In the genomic region with DNA sequence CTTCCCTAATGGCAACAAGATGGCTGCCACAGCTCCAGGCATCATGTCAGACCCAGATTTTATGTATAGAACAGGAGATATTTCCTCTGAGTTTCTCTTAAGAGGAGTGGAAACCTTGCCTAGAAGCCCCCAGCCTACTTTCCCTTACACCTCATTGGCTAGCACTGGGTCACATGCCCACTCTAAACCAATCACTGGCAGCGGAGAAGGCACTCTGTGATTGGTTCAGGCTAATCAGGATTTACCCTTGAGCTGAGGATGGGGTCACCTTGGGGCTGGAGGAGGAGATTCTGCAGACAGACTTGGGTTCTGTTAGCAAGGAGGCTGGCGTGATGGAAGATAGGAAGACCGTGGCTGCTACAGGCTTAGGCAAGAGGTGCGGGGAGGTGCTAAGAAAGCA, we compare ENCODE assay signal across 26 mouse cellular contexts. TPM values are rescaled to one million over a fixed set of nuclear protein-coding genes. Genes with fewer than 3 reads are reported as not detected.
"Had no signal": no experiment of that assay in that cellular context is flagged by ENCODE, and none has a peak within 500 bp of the region (broad histone marks: within the 10 kb centered on the region; RNA-seq: fewer than 3 reads in every experiment).

No protein-coding gene starts in this region.

- H3K27ac ChIP-seq: kidney, embryonic 15.5 days; left cerebral cortex, adult 2 months; limb, embryonic 12.5 days; limb, embryonic 15.5 days; liver, embryonic 14.5 days; macrophage; midbrain, embryonic 12.5 days; midbrain, embryonic 15.5 days; neural tube, embryonic 12.5 days; neural tube, embryonic 15.5 days; stomach, embryonic 15.5 days had no signal

- H3K4me3 ChIP-seq: kidney, embryonic 15.5 days; left cerebral cortex, adult 2 months; limb, embryonic 12.5 days; limb, embryonic 15.5 days; midbrain, embryonic 12.5 days; midbrain, embryonic 15.5 days; neural tube, embryonic 12.5 days; neural tube, embryonic 15.5 days; stomach, embryonic 15.5 days had no signal

- H3K27me3 ChIP-seq: midbrain, embryonic 12.5 days; midbrain, embryonic 15.5 days; neural tube, embryonic 15.5 days had no signal

- H3K9ac ChIP-seq: kidney, embryonic 15.5 days; limb, embryonic 12.5 days; limb, embryonic 15.5 days; liver, embryonic 14.5 days; liver, postnatal 0 days; lung, embryonic 14.5 days; midbrain, embryonic 12.5 days; midbrain, embryonic 15.5 days; neural tube, embryonic 12.5 days; neural tube, embryonic 15.5 days; stomach, embryonic 15.5 days had no signal

- H3K9me3 ChIP-seq: kidney, embryonic 15.5 days; limb, embryonic 12.5 days; limb, embryonic 15.5 days; midbrain, embryonic 12.5 days; midbrain, embryonic 15.5 days; neural tube, embryonic 12.5 days; neural tube, embryonic 15.5 days; stomach, embryonic 15.5 days had no signal

- H3K36me3 ChIP-seq: kidney, embryonic 15.5 days; limb, embryonic 12.5 days; limb, embryonic 15.5 days; midbrain, embryonic 12.5 days; midbrain, embryonic 15.5 days; neural tube, embryonic 12.5 days; neural tube, embryonic 15.5 days; stomach, embryonic 15.5 days had no signal

- DNase-seq: kidney, adult 8-10 months; kidney, postnatal 10 days; kidney, postnatal 36 days; layer of hippocampus, postnatal 36 days; left cerebral cortex, postnatal 4 days; liver, postnatal 0 days; lung, embryonic 14.5 days; right cerebral cortex, adult 18-20 months; right cerebral cortex, postnatal 14 days; right cerebral cortex, postnatal 4 days; spleen, adult 18-20 months; thymus, adult 2 months; thymus, postnatal 14 days; thymus, postnatal 4 days had no signal

- H3K4me2 ChIP-seq: kidney, embryonic 15.5 days; limb, embryonic 12.5 days; limb, embryonic 15.5 days; liver, embryonic 11.5 days; lung, embryonic 14.5 days; midbrain, embryonic 12.5 days; midbrain, embryonic 15.5 days; neural tube, embryonic 12.5 days; neural tube, embryonic 15.5 days; stomach, embryonic 15.5 days had no signal

- H3K4me1 ChIP-seq: kidney, embryonic 15.5 days; limb, embryonic 12.5 days; limb, embryonic 15.5 days; stomach, embryonic 15.5 days had no signal

RNA-seq across cellular contexts. Expression of a gene that starts 10.0 kb away (rescaled TPM):
- polyA plus RNA-seq: liver, postnatal 0 days; lung, embryonic 14.5 days; macrophage had no signal
